Mouse (Mus musculus) neural tube, embryonic 13.5 days (tissue): ENCODE results near the gene Zfp398. TPM values are rescaled to one million over a fixed set of nuclear protein-coding genes. Genes with fewer than 3 reads are reported as not detected.
"Not testable (repeated sequence)": the region's sequence is repeated elsewhere in the genome, so short reads cannot be mapped to it uniquely, and the experiment has no call there.

Experiments used
- ATAC-seq: fragments of 200-750 bp; cut with Nextera tagmentation; 2 replicates; pipeline ENCODE4 v1.8.0; 2017; ENCODE audit warnings: low read depth, mild to moderate bottlenecking, moderate TSS enrichment, moderate library complexity
- H3K27ac ChIP-seq: fragments of 300-500 bp; sonication (generic); replicated peaks from 2 replicates; pipeline ENCODE4 v1.5.1; 2015; ENCODE audit warnings: moderate library complexity, mild to moderate bottlenecking, inconsistent platforms
- H3K27me3 ChIP-seq: fragments of 300-500 bp; sonication (generic); 2 replicates; pipeline ENCODE4 v1.6.1; 2015; ENCODE audit warnings: mild to moderate bottlenecking, inconsistent platforms
- H3K36me3 ChIP-seq: fragments of 300-500 bp; sonication (generic); 2 replicates; pipeline ENCODE4 v1.6.1; 2015; ENCODE audit warnings: mild to moderate bottlenecking, inconsistent platforms
- H3K4me1 ChIP-seq: fragments of 300-500 bp; sonication (generic); replicated peaks from 2 replicates; pipeline ENCODE4 v1.6.1; 2015; ENCODE audit warnings: inconsistent platforms
- H3K4me2 ChIP-seq: fragments of 300-500 bp; sonication (generic); 2 replicates; pipeline ENCODE4 v1.6.1; 2015; ENCODE audit warnings: inconsistent platforms, mild to moderate bottlenecking, moderate library complexity
- H3K4me3 ChIP-seq: fragments of 300-500 bp; sonication (generic); 2 replicates; pipeline ENCODE4 v1.5.1; 2015; ENCODE audit warnings: mild to moderate bottlenecking, inconsistent platforms
- H3K9ac ChIP-seq: fragments of 300-500 bp; sonication (generic); 2 replicates; pipeline ENCODE4 v1.6.1; 2015; ENCODE audit warnings: moderate library complexity, mild to moderate bottlenecking, inconsistent platforms
- H3K9me3 ChIP-seq: fragments of 300-500 bp; sonication (generic); 2 replicates; pipeline ENCODE4 v1.6.1; 2016; ENCODE audit warnings: inconsistent platforms
- WGBS: fragments of 180-500 bp; shearing (Covaris S2); methylation state at CpG from one replicate; pipeline ENCODE4 v1.1.7; 2015; 5-methylcytosine and 5-hydroxymethylcytosine counted together
- polyA plus RNA-seq: library from polyadenylated mRNA; unstranded; fragments of >200 nt; fragmentation: Nextera tagmentation; extraction: Ambion mirVana; gene quantifications from 2 replicates; pipeline ENCODE4 v1.2.1, GENCODE M21; 2015

Zfp398 gene
- polyA plus RNA-seq, 1 experiment from 2014 or later = 15.7 TPM

DNA sequence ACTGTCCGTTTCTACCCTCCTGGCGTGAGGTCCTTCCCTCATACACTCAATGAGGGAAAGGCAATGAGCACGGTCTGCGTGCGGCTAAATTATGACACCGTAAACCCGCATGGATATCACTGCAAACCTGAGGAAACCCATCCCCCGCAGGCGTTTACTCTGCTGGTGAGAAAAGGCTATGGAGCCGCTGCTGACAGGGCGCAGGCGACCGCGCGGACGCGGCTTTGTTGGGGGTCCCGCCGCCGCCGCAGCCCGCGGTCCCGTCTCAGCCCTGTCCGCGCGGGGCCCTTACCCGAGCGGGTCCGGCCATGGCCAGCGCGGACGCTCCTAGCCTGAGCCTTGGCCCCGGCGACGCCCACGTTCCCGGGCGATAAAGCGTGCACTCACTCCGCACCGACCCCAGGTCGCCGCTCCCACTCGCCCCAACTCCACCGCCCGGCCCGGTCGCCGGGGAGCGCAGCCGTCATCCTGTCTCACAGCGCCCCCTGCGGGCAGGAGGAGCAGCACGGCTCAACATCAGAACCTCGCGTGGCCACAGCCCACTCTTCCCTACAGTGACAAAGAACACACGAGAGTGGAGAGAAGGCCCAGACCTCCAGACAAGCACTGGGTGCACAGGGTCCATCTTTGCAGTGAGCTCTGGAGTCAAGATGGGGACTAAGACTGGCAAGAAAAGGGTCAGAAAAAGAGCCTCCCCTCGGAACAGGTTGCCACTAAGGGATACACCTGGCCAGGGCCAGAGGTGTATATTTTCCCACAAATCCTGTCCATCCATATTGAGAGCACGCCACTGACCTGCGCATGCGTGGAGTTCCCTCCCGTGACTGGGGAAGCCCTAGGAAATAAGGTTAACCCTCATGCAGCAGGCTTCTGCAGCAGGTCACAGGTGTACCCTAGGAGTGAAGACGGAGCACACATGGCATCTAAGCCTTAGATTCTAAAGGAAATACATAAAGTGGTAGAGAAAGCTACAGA is 5.1 kb upstream of the Zfp398 start, which contains the start of gene Zfp786:
Gene Zfp786 (minus strand): TSS at position 764 of the 975 bp plus-strand sequence.
- H3K4me1 ChIP-seq = peaks cover 24% of the 10 kb centered on the region
- H3K27ac ChIP-seq = peak within 1 kb of the TSS; percentile 97
- WGBS = 2% methylated on average over 64 of the region's 64 CpGs
- peak; percentile 93 for ATAC-seq
- peak within 1 kb of the TSS; percentile 59 for H3K4me2 ChIP-seq
- peaks cover 11% of the 10 kb centered on the region; the same call in 1 of the 2 replicates for H3K36me3 ChIP-seq
- H3K27me3 ChIP-seq = no peaks in the 10 kb centered on the region
- H3K9me3 ChIP-seq = no peaks in the 10 kb centered on the region
- H3K9ac ChIP-seq = peak within 1 kb of the TSS; percentile 96
- H3K4me3 ChIP-seq = peak within 1 kb of the TSS; percentile 83

DNA sequence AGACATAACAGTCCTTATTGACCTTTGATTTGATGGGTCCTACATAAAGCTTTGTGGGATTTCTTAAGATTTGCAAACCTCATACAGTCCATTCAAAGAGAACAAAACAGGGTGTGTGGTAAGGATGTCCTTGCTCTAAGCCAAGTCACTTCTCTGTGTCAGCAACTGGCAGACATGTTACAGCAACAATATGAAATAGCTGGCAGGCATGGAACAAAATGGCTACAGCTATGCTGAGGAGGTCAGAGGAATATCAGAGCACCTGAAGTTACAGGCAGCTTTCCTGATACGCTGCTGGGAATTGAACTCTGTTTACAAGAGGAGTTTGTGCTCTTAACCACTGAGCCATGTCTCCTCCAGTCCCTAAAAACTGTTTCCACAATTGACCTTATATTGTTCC is 3.2 kb upstream of the Zfp398 start:
- Histone ChIP-seq H3K27me3 (no peaks in the 10 kb centered on the region), H3K27ac (no peak overlapping the region), H3K4me3 (no peak overlapping the region), H3K4me1 (peaks cover 29% of the 10 kb centered on the region), H3K9ac (no peak overlapping the region), H3K4me2 (no peak overlapping the region), H3K9me3 (no peaks in the 10 kb centered on the region), H3K36me3 (no peaks in the 10 kb centered on the region)
- no peak for ATAC-seq
- 97% methylated on average over 1 of the region's 1 CpGs for WGBS

DNA sequence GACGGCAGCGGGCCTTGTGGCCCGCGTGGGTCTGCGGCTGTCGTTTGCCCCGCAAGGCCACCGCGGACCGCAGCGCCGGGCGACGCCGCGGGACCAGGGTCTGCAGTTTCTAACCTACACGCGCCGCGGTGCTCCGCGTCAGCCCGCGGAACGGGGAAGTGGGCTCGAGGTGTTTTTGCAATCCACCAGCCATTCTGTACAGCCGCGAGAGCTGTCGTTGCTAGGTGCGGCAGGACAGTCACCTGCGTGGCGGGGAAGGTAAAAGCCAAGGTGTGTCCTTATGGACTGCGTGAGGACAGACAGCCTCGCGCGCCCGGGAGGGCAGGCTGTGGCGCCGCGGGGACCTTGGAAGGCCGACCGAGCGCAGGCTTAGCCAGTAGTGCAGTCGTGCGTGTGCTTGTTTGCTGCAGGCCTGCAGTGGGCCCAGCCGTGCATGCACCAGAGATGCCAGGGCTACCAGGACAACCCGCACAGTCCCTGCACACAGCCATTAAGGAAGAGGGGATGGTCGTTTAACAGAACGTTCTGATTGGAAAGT is 592 bp downstream of the Zfp398 start:
- H3K4me2 ChIP-seq = peak overlapping the region; percentile 77
- H3K27me3 ChIP-seq = no peaks in the 10 kb centered on the region
- no peaks in the 10 kb centered on the region for H3K9me3 ChIP-seq
- WGBS = under 1% methylated on average over 49 of the region's 49 CpGs
- peak overlapping the region; percentile 99 for H3K27ac ChIP-seq
- peaks cover 23% of the 10 kb centered on the region for H3K4me1 ChIP-seq
- H3K9ac ChIP-seq = peak overlapping the region; percentile 96
- peak; percentile 92 for ATAC-seq
- peaks cover 10% of the 10 kb centered on the region for H3K36me3 ChIP-seq
- H3K4me3 ChIP-seq = peak overlapping the region; percentile 96

DNA sequence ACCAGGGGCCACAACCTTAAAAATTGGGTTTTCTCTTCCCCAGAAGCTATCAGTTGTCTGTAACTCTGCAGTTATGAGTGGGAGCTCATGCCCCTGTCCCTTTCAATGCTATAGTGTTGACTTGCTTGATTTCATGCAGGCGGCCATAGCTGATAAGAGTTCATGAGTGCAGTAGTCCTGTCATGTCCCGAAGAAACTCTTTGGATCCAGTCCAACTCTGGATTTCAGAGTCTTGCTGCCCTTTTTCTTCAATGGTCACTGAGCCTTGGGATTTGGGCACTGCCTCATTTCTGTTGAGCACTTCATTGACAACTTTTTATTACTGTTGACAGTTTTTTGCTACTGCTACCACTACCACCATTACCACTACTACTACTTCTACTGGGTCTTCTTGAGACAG is 2.2 kb downstream of the Zfp398 start:
- Histone ChIP-seq H3K27ac (no peak overlapping the region), H3K27me3 (no peaks in the 10 kb centered on the region), H3K9ac (no peak overlapping the region), H3K4me3 (no peak overlapping the region), H3K4me2 (no peak overlapping the region), H3K36me3 (peaks cover 17% of the 10 kb centered on the region), H3K9me3 (no peaks in the 10 kb centered on the region), H3K4me1 (peaks cover 23% of the 10 kb centered on the region)
- 87% methylated on average over 2 of the region's 2 CpGs for WGBS
- no peak for ATAC-seq

DNA sequence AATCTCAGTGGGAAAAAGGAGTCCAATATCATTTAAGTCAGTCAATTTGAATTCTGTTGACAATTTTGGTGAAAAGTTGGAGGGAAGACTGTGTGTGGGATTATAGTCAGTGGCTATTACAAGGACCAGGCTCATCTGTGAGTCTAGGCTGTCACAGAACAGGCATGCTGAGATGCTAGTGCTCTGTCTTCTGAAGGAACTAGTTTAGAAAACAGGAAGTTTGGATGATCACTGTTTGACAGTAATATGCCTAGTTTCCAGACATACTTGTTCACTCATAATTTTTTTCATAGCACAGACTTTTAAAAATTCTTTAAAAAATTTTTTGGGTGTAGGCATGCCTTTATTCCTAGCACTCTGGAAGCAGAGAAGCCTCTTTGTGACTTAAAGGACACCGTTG is 5.6 kb downstream of the Zfp398 start:
- no peaks in the 10 kb centered on the region for H3K9me3 ChIP-seq
- ATAC-seq = no peak
- WGBS = 100% methylated on average over 1 of the region's 1 CpGs

DNA sequence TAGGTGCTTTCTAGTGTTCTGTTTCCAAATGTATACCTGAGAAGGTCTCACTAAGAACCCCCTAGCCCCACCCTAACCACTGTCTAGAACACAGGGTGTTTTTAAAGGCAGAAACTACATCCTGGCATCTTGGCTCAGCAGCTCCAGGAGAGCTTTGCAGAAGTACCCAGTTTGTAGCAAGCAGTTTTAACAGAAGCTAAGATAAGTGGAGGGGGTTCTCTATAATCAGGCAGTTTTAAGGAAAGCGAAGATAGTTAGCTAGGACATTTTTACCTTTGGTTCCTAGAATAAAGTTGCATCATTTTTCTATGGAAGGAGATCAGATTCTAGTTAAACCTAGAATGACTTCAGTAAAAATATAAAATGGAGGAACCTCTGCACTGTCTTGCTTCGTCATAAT is 6.4 kb downstream of the Zfp398 start:
- 92% methylated on average over 2 of the region's 2 CpGs for WGBS
- Histone ChIP-seq H3K27me3 (no peaks in the 10 kb centered on the region), H3K4me2 (no peak overlapping the region), H3K4me1 (peaks cover 18% of the 10 kb centered on the region), H3K36me3 (peaks cover 31% of the 10 kb centered on the region), H3K9ac (no peak overlapping the region), H3K9me3 (no peaks in the 10 kb centered on the region), H3K27ac (no peak overlapping the region), H3K4me3 (no peak overlapping the region)
- no peak for ATAC-seq

More for the DNA sequence above, 5.6 kb downstream of the Zfp398 start:
- Histone ChIP-seq H3K36me3 (peaks cover 26% of the 10 kb centered on the region), H3K9ac (no peak overlapping the region), H3K4me1 (peaks cover 23% of the 10 kb centered on the region), H3K4me2 (no peak overlapping the region), H3K27me3 (no peaks in the 10 kb centered on the region), H3K4me3 (no peak overlapping the region), H3K27ac (no peak overlapping the region)

DNA sequence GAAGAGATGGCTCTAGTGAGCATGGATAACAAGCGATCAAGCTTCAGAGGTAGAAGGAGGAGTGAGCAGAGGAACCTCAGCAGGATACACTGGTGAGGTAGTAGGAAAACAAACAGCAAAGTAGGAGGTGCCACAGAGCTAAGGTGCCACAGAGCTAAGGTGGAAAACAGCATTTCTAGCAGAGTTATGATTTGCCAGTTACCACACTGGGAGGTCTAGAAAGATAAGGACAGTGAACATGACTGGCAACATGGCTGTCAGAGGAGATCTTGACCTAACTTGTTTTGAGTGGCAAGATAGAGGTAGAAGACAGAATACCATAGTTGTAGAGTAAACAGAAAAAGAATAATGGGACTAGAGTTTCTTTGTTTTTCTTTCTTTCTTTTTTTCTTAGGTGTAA is 6.9 kb downstream of the Zfp398 start:
- no peak overlapping the region for H3K27ac ChIP-seq
- H3K9ac ChIP-seq = no peak overlapping the region
- peaks cover 34% of the 10 kb centered on the region for H3K36me3 ChIP-seq
- H3K27me3 ChIP-seq = no peaks in the 10 kb centered on the region
- no peak overlapping the region for H3K4me2 ChIP-seq
- H3K4me1 ChIP-seq = peaks cover 12% of the 10 kb centered on the region
- no peaks in the 10 kb centered on the region for H3K9me3 ChIP-seq
- no peak overlapping the region for H3K4me3 ChIP-seq
- WGBS = 97% methylated on average over 1 of the region's 1 CpGs
- ATAC-seq = no peak

DNA sequence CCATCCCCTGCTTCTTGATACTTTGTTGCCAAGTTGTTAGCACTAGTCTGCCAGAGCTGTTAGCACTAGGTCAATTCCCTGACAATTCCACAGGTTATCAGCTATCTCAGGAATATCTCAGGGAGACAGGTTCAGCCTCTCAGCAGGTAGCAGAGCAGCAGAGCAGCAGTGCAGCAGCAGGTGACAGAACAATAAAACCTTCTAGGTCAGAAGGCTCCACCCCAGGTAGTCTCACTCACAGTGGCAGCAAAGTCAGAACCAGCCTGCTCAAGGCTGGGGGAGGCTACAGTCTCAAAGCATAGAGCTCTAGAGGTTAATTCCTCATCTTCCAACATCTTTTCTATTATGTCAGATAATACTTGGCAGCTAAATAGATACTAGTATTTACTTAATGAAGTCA is 10.3 kb downstream of the Zfp398 start:
- Histone ChIP-seq H3K9me3 (no peaks in the 10 kb centered on the region), H3K4me3 (no peak overlapping the region), H3K4me1 (no peaks in the 10 kb centered on the region), H3K27me3 (no peaks in the 10 kb centered on the region), H3K36me3 (peaks cover 27% of the 10 kb centered on the region), H3K27ac (no peak overlapping the region), H3K9ac (no peak overlapping the region), H3K4me2 (no peak overlapping the region)
- ATAC-seq = no peak

DNA sequence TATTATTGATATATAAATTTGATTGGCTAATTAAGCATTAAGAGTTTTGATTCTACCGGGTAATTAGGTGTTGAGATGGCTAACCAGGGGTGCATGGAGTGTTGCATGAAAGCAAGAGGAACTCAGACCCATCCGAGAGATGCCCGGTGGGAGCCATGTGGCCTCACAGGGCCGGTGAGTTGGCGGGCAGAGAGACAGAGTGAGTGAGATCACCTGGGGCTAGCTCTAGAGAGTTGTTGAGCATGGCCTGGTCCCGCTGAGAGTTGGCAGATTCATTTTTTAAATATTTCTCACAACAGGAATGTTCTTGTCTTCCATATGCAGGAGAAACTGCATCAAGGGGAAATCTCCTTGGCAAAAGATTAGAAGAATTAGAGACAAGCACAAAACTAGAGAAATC is 21.8 kb downstream of the Zfp398 start:
- H3K4me3 ChIP-seq = no peak overlapping the region
- no peak overlapping the region for H3K9ac ChIP-seq
- no peak overlapping the region for H3K27ac ChIP-seq
- no peaks in the 10 kb centered on the region for H3K4me1 ChIP-seq
- H3K27me3 ChIP-seq = no peaks in the 10 kb centered on the region
- no peaks in the 10 kb centered on the region for H3K9me3 ChIP-seq
- WGBS = 94% methylated on average over 6 of the region's 6 CpGs
- H3K36me3 ChIP-seq = peaks cover 53% of the 10 kb centered on the region
- no peak for ATAC-seq
- no peak overlapping the region for H3K4me2 ChIP-seq

DNA sequence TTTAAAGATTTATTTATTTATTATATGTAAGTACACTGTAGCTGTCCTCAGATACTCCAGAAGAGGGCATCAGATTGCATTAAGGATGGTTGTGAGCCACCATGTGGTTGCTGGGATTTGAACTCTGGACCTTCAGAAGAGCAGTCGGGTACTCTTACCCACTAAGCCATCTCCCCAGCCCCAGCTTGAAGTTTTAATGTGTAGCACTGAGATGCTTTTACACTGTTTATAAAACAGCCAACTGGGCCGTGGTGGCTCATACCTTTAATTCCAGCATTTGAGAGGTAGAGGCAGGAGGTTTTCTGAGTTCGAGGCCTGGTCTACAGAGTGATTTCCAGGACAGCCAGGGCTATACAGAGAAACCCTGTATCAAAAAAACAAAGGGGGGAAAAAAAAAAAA is 22.3 kb downstream of the Zfp398 start:
- not testable (repeated sequence) for H3K4me1 ChIP-seq, H3K9me3 ChIP-seq, H3K27me3 ChIP-seq, ATAC-seq, H3K4me3 ChIP-seq, H3K4me2 ChIP-seq, H3K9ac ChIP-seq, H3K27ac ChIP-seq
- H3K36me3 ChIP-seq = peaks cover 58% of the 10 kb centered on the region
- WGBS = 94% methylated on average over 3 of the region's 3 CpGs

DNA sequence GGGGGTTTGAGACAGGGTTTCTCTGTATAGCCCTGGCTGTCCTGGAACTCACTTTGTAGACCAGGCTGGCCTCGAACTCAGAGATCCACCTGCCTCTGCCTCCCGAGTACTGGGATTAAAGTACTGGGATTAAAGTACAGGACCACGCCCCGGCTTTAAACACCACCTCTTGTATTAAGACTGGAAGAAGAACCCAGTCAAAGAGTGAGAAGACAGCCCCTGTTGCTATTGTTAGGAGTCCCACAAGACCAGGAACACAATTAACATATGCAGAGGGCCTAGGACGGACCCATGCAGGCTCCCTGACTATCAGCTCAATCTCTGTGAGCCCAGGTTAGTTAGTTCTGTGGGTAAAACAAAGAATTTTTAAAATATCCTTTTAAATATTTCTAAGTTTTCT is 36.8 kb downstream of the Zfp398 start:
- Histone ChIP-seq H3K9ac (no peak overlapping the region), H3K4me1 (no peaks in the 10 kb centered on the region), H3K4me3 (no peak overlapping the region), H3K27me3 (no peaks in the 10 kb centered on the region), H3K4me2 (no peak overlapping the region), H3K9me3 (no peaks in the 10 kb centered on the region), H3K36me3 (peaks cover 26% of the 10 kb centered on the region), H3K27ac (no peak overlapping the region)
- WGBS = 95% methylated on average over 5 of the region's 5 CpGs
- no peak for ATAC-seq

DNA sequence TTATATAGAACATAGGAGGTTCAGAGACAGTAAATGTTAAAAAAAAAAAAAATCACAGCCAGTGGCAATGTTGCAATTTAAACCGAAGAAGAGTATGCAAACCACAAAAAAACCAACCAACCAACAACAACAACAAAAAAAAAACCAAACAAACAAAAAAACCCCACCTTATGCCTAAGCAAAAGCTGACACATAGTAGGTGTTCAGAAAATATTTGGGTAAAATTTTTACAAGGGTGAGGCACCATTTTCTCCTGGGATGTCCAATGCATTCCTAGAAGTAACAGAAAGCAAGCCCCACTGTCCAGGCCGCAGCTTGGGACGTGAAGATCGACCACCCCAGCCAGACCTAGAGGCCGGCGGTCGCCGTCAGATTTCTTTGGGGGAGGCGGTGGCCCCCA is 41.6 kb downstream of the Zfp398 start, which contains the start of gene Zfp282:
Gene Zfp282 (plus strand): TSS at position 147 of the 400 bp plus-strand sequence.
- Histone ChIP-seq H3K9ac (peak within 1 kb of the TSS; percentile 96), H3K27ac (peak within 1 kb of the TSS; percentile 99), H3K27me3 (no peaks in the 10 kb centered on the region), H3K4me1 (peaks cover 21% of the 10 kb centered on the region), H3K9me3 (no peaks in the 10 kb centered on the region), H3K4me2 (peak within 1 kb of the TSS; percentile 96), H3K4me3 (peak within 1 kb of the TSS; percentile 93), H3K36me3 (peaks cover 25% of the 10 kb centered on the region)
- ATAC-seq = no peak
- 6% methylated on average over 9 of the region's 9 CpGs for whole genome bisulfite sequencing
